Mouse (Mus musculus): ENCODE measurements around the gene Gm8764. TPM values are rescaled to one million over a fixed set of nuclear protein-coding genes. Genes with fewer than 3 reads are reported as not detected.
"Not testable (repeated sequence)": the region's sequence is repeated elsewhere in the genome, so short reads cannot be mapped to it uniquely, and the experiment has no call there.

Gene Gm8764
- polyA plus RNA-seq (2012; fragmentation: generic; extraction: Trizol) = not detected
- long read RNA-seq, experiment 1 = 0 reads
- long read RNA-seq, experiment 2 = 0 reads

GRCm38 (mm10) chr10:104159706-104160105, at the start of gene Gm8764:
Gene Gm8764, plus strand, starts transcription at chr10:104160006.
- not testable (repeated sequence) for H3K27me3 ChIP-seq (ENCODE audit: control insufficient read depth, insufficient read depth, insufficient read length); H3K79me3 ChIP-seq (ENCODE audit: low read depth); H3K36me3 ChIP-seq (ENCODE audit: control insufficient read depth, insufficient read depth); H3ac ChIP-seq (ENCODE audit: control insufficient read depth, insufficient read length, low read depth); H3K4me3 ChIP-seq (ENCODE audit: insufficient read depth, poor library complexity, severe bottlenecking); H3K79me2 ChIP-seq (ENCODE audit: control insufficient read depth, insufficient read depth)

DNA sequence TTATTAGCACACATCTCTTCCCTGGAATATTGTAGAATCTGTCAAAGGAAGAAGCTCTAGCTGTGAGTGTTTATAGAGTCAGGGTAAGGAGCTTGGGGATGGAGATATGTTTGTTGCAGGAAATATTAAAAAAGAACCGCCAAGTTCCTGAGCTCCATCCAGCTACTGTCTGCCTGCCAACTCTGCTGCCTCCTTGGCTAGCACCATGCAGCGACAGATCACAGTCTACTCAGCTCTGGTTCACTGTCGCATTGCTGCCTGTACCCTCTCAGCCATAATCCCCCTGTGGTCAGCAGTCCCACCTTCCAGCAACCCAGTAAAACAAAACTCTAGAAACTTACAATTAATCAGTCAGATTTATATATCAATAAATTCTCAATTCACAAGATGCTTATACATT, 49.8 kb upstream of the Gm8764 start:
- H3K79me3 ChIP-seq (ENCODE audit: low read depth) = no peaks in the 10 kb centered on the region
- no peak overlapping the region for H3K4me3 ChIP-seq (ENCODE audit: insufficient read depth, poor library complexity, severe bottlenecking)
- H3K36me3 ChIP-seq (ENCODE audit: control insufficient read depth, insufficient read depth) = no peaks in the 10 kb centered on the region
- no peak overlapping the region for H3ac ChIP-seq (ENCODE audit: control insufficient read depth, insufficient read length, low read depth)
- no peaks in the 10 kb centered on the region for H3K27me3 ChIP-seq (ENCODE audit: control insufficient read depth, insufficient read depth, insufficient read length)
- H3K79me2 ChIP-seq (ENCODE audit: control insufficient read depth, insufficient read depth) = no peaks in the 10 kb centered on the region
- TF ChIP-seq MAX (IDR thresholded peaks at IDR 0.05) (no peak), CEBPB (IDR thresholded peaks at IDR 0.05; ENCODE audit: low read depth) (no peak), FOSL1 (IDR thresholded peaks at IDR 0.05; ENCODE audit: insufficient read depth, low read length, poor library complexity, severe bottlenecking) (no peak), CTCF (IDR thresholded peaks at IDR 0.05; ENCODE audit: control insufficient read depth, insufficient read depth, insufficient read length) (no peak), USF1 (IDR thresholded peaks at IDR 0.05; ENCODE audit: low read depth) (no peak), MYOG (IDR thresholded peaks at IDR 0.05; ENCODE audit: control insufficient read depth, extremely low read depth, insufficient read length) (no peak), MYOD1 (IDR thresholded peaks at IDR 0.05; ENCODE audit: control insufficient read depth, insufficient read length, low read depth) (no peak)

DNA sequence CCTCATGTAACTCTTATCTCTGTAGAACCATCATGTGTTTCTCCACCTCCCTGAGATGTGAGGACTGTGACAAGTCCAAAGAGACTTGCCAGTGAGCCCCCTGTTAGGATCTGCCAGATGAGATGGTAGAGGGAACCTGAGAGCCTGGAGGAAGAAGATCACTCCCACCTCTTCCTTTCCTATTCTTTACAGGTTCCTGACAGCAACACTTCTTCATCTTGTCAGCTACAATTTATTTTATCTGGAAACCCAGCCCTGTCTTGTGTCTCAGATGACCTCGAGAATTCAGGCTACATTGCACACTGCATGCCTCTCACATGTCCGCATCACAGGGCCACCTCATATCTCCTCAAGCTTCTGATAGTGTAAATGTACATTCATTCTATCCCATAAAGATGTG, 41.5 kb upstream of the Gm8764 start:
- H3K4me3 ChIP-seq (ENCODE audit: insufficient read depth, poor library complexity, severe bottlenecking) = no peak overlapping the region
- no peaks in the 10 kb centered on the region for H3K79me2 ChIP-seq (ENCODE audit: control insufficient read depth, insufficient read depth)
- no peaks in the 10 kb centered on the region for H3K36me3 ChIP-seq (ENCODE audit: control insufficient read depth, insufficient read depth)
- TF ChIP-seq MYOG (IDR thresholded peaks at IDR 0.05; ENCODE audit: control insufficient read depth, extremely low read depth, insufficient read length) (no peak), FOSL1 (IDR thresholded peaks at IDR 0.05; ENCODE audit: insufficient read depth, low read length, poor library complexity, severe bottlenecking) (no peak), CTCF (IDR thresholded peaks at IDR 0.05; ENCODE audit: control insufficient read depth, insufficient read depth, insufficient read length) (no peak), CEBPB (IDR thresholded peaks at IDR 0.05; ENCODE audit: low read depth) (no peak), MAX (IDR thresholded peaks at IDR 0.05) (no peak), USF1 (IDR thresholded peaks at IDR 0.05; ENCODE audit: low read depth) (no peak), MYOD1 (IDR thresholded peaks at IDR 0.05; ENCODE audit: control insufficient read depth, insufficient read length, low read depth) (no peak)
- H3ac ChIP-seq (ENCODE audit: control insufficient read depth, insufficient read length, low read depth) = no peak overlapping the region
- H3K27me3 ChIP-seq (ENCODE audit: control insufficient read depth, insufficient read depth, insufficient read length) = no peaks in the 10 kb centered on the region
- no peaks in the 10 kb centered on the region for H3K79me3 ChIP-seq (ENCODE audit: low read depth)

DNA sequence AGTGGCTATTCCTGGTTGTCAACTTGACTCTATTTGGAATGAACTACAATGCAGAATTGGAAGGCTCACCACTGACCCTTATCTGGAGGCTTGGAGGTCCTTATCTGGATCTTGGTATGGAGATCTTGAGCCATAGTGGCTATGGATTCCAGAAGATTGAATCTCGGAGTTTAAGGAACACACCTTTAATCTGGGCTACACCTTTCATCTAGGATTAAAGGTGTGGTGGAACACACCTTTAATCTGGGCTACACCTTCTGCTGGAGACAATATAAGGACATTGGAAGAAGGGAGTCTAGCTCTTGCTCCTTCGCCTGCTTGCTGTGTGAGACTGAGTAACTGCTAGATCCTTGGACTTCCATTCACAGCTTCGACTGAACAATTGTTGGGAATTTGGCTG, 17.1 kb upstream of the Gm8764 start, which contains the start of gene Gm21293:
Gm21293 (plus strand) TSS at position 301 of the 400 bp plus-strand sequence.
- not testable (repeated sequence) for H3ac ChIP-seq (ENCODE audit: control insufficient read depth, insufficient read length, low read depth); H3K79me2 ChIP-seq (ENCODE audit: control insufficient read depth, insufficient read depth); H3K4me3 ChIP-seq (ENCODE audit: insufficient read depth, poor library complexity, severe bottlenecking); H3K36me3 ChIP-seq (ENCODE audit: control insufficient read depth, insufficient read depth); H3K79me3 ChIP-seq (ENCODE audit: low read depth); H3K27me3 ChIP-seq (ENCODE audit: control insufficient read depth, insufficient read depth, insufficient read length)

- not testable (repeated sequence) for H3K79me2 ChIP-seq (ENCODE audit: control insufficient read depth, insufficient read depth); H3K4me3 ChIP-seq (ENCODE audit: insufficient read depth, poor library complexity, severe bottlenecking); H3K36me3 ChIP-seq (ENCODE audit: control insufficient read depth, insufficient read depth); H3ac ChIP-seq (ENCODE audit: control insufficient read depth, insufficient read length, low read depth); H3K27me3 ChIP-seq (ENCODE audit: control insufficient read depth, insufficient read depth, insufficient read length); H3K79me3 ChIP-seq (ENCODE audit: low read depth)
Observed at GRCm38 (mm10) chr10:104151197-104151596, 8.6 kb upstream of the Gm8764 start, which contains the start of gene Gm6763. Gene Gm6763, plus strand, starts transcription at chr10:104151497.

GRCm38 (mm10) chr10:104168215-104168614, 8.4 kb downstream of the Gm8764 start, which contains the start of gene Gm21304:
Gene Gm21304, plus strand, starts transcription at chr10:104168515.
- H3K4me3 ChIP-seq (ENCODE audit: insufficient read depth, poor library complexity, severe bottlenecking); H3K36me3 ChIP-seq (ENCODE audit: control insufficient read depth, insufficient read depth); H3K79me3 ChIP-seq (ENCODE audit: low read depth); H3ac ChIP-seq (ENCODE audit: control insufficient read depth, insufficient read length, low read depth); H3K27me3 ChIP-seq (ENCODE audit: control insufficient read depth, insufficient read depth, insufficient read length); H3K79me2 ChIP-seq (ENCODE audit: control insufficient read depth, insufficient read depth): not testable (repeated sequence)

DNA sequence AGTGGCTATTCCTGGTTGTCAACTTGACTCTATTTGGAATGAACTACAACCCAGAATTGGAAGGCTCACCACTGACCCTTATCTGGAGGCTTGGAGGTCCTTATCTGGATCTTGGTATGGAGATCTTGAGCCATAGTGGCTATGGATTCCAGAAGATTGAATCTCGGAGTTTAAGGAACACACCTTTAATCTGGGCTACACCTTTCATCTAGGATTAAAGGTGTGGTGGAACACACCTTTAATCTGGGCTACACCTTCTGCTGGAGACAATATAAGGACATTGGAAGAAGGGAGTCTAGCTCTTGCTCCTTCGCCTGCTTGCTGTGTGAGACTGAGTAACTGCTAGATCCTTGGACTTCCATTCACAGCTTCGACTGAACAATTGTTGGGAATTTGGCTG, 16.9 kb downstream of the Gm8764 start, which contains the start of gene Gm21312:
Gm21312 (plus strand) TSS at position 301 of the 400 bp plus-strand sequence.
- H3K27me3 ChIP-seq (ENCODE audit: control insufficient read depth, insufficient read depth, insufficient read length); H3K4me3 ChIP-seq (ENCODE audit: insufficient read depth, poor library complexity, severe bottlenecking); H3K79me3 ChIP-seq (ENCODE audit: low read depth); H3K36me3 ChIP-seq (ENCODE audit: control insufficient read depth, insufficient read depth); H3ac ChIP-seq (ENCODE audit: control insufficient read depth, insufficient read length, low read depth); H3K79me2 ChIP-seq (ENCODE audit: control insufficient read depth, insufficient read depth): not testable (repeated sequence)

- not testable (repeated sequence) for H3K79me3 ChIP-seq (ENCODE audit: low read depth); H3K79me2 ChIP-seq (ENCODE audit: control insufficient read depth, insufficient read depth); H3K27me3 ChIP-seq (ENCODE audit: control insufficient read depth, insufficient read depth, insufficient read length); H3K36me3 ChIP-seq (ENCODE audit: control insufficient read depth, insufficient read depth); H3ac ChIP-seq (ENCODE audit: control insufficient read depth, insufficient read length, low read depth); H3K4me3 ChIP-seq (ENCODE audit: insufficient read depth, poor library complexity, severe bottlenecking)
Observed at GRCm38 (mm10) chr10:104185233-104185632, 25.4 kb downstream of the Gm8764 start, which contains the start of gene Gm20765. Gene Gm20765, plus strand, starts transcription at chr10:104185533.

DNA sequence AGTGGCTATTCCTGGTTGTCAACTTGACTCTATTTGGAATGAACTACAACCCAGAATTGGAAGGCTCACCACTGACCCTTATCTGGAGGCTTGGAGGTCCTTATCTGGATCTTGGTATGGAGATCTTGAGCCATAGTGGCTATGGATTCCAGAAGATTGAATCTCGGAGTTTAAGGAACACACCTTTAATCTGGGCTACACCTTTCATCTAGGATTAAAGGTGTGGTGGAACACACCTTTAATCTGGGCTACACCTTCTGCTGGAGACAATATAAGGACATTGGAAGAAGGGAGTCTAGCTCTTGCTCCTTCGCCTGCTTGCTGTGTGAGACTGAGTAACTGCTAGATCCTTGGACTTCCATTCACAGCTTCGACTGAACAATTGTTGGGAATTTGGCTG, 33.9 kb downstream of the Gm8764 start, which contains the start of gene Gm4340:
Gm4340 (plus strand) TSS at position 301 of the 400 bp plus-strand sequence.
- not testable (repeated sequence) for H3K27me3 ChIP-seq (ENCODE audit: control insufficient read depth, insufficient read depth, insufficient read length); H3K36me3 ChIP-seq (ENCODE audit: control insufficient read depth, insufficient read depth)

More for the DNA sequence above, 33.9 kb downstream of the Gm8764 start, which contains the start of gene Gm4340:
- not testable (repeated sequence) for H3K79me2 ChIP-seq (ENCODE audit: control insufficient read depth, insufficient read depth); H3K79me3 ChIP-seq (ENCODE audit: low read depth); H3ac ChIP-seq (ENCODE audit: control insufficient read depth, insufficient read length, low read depth); H3K4me3 ChIP-seq (ENCODE audit: insufficient read depth, poor library complexity, severe bottlenecking)
